Mouse (Mus musculus): Measurements from ENCODE around the gene Tmc6. TPM values are rescaled to one million over a fixed set of nuclear protein-coding genes. Genes with fewer than 3 reads are reported as not detected.

The Tmc6 gene
- polyA plus RNA-seq, 1 experiment from 2014 or later, result 9.5 TPM

DNA sequence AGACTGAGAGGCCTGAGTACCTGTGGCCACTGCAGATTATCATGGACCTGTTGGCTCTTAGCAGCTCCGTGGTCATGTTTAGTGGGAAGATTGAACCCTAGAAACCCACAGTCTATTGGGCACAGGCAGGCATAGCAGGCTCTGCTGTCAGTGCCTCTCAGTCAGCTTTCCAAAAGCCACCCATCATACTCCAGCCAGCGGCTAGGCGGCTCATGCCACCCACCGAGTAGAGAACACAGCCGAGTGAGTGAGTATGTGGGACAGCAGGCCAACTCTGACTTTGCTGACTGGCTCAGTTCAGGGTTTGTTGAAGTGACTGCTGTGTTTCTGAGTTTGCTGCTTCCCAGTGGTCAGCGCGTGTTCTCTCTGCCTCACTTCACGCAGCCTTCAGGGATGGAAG, 39.8 kb downstream of the Tmc6 start:
- no peak overlapping the region for H3K4me3 ChIP-seq (ENCODE audit: low read depth, low read length)
- no peaks in the 10 kb centered on the region for H3K4me1 ChIP-seq (replicated peaks; ENCODE audit: control insufficient read depth, insufficient read depth, low read length)
- H3K4me2 ChIP-seq (replicated peaks; ENCODE audit: low read depth, low read length), result no peak overlapping the region
- H3K27ac ChIP-seq (ENCODE audit: low read depth, low read length), result no peak overlapping the region
- H3K9me3 ChIP-seq (ENCODE audit: control insufficient read depth, low read length), result no peaks in the 10 kb centered on the region
- peaks cover 14% of the 10 kb centered on the region for H3K36me3 ChIP-seq (ENCODE audit: control insufficient read depth, insufficient read depth, low read length)
- H3K27me3 ChIP-seq (ENCODE audit: control insufficient read depth, insufficient read depth, low read length), result no peaks in the 10 kb centered on the region
- WGBS, result 83% methylated on average over 8 of the region's 8 CpGs
- no peak overlapping the region for H3K9ac ChIP-seq (ENCODE audit: low read depth, low read length)
- no peak for ATAC-seq (ENCODE audit: low FRiP score)
- DNase-seq (ENCODE audit: low spot score), result no peak

DNA sequence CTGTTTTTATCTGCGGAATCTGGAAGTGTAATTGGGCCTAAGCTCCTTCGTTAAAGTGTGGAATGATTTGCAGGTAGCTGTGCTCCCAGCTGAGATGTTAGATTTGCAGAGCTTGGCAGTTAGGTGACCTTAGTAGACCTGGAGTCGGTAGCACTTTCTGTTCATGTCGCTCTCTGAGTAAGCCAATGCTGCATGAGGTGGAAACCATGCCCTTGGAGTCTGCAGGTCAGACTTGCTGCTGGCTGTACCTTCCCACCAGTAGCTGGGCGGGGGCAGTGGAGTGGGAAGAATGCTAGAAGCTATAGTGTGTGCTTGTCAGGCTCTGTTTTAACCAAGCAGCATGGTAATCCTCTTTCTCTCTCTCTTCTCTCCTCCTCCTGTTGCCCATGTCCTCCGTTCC, 40.9 kb downstream of the Tmc6 start:
- Histone ChIP-seq H3K4me2 (replicated peaks; ENCODE audit: low read depth, low read length) (no peak overlapping the region), H3K36me3 (ENCODE audit: control insufficient read depth, insufficient read depth, low read length) (peaks cover 17% of the 10 kb centered on the region), H3K4me1 (replicated peaks; ENCODE audit: control insufficient read depth, insufficient read depth, low read length) (no peaks in the 10 kb centered on the region), H3K9me3 (ENCODE audit: control insufficient read depth, low read length) (no peaks in the 10 kb centered on the region), H3K4me3 (ENCODE audit: low read depth, low read length) (no peak overlapping the region), H3K9ac (ENCODE audit: low read depth, low read length) (no peak overlapping the region), H3K27me3 (ENCODE audit: control insufficient read depth, insufficient read depth, low read length) (no peaks in the 10 kb centered on the region), H3K27ac (ENCODE audit: low read depth, low read length) (no peak overlapping the region)
- 87% methylated on average over 6 of the region's 6 CpGs for WGBS
- DNase-seq (ENCODE audit: low spot score), result no peak
- ATAC-seq (ENCODE audit: low FRiP score), result no peak

DNA sequence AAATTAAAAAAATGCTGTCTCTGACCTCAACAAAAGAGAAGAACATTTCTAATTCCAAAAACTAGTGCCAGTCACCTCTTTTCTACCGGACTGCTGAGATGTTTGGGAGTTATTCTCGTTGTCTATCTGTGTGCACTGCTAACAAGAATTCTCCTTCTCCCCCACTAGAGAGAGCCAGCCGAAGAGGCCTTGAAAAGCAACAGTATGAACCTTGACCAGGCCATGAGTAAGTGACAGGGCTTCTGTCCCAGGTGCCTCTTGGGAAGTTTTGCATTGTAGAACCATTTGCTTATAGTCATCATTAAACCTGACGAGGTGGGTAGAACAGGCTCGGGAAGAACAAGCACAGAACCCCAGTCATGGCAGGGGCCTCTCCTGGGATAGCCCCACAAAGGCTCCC, 43.9 kb downstream of the Tmc6 start:
- Histone ChIP-seq H3K36me3 (ENCODE audit: control insufficient read depth, insufficient read depth, low read length) (peaks cover 16% of the 10 kb centered on the region), H3K9me3 (ENCODE audit: control insufficient read depth, low read length) (no peaks in the 10 kb centered on the region), H3K27me3 (ENCODE audit: control insufficient read depth, insufficient read depth, low read length) (no peaks in the 10 kb centered on the region), H3K9ac (ENCODE audit: low read depth, low read length) (no peak overlapping the region), H3K4me2 (replicated peaks; ENCODE audit: low read depth, low read length) (no peak overlapping the region), H3K4me1 (replicated peaks; ENCODE audit: control insufficient read depth, insufficient read depth, low read length) (no peaks in the 10 kb centered on the region), H3K27ac (ENCODE audit: low read depth, low read length) (no peak overlapping the region), H3K4me3 (ENCODE audit: low read depth, low read length) (no peak overlapping the region)
- DNase-seq (ENCODE audit: low spot score), result no peak
- 95% methylated on average over 5 of the region's 5 CpGs for WGBS
- no peak for ATAC-seq (ENCODE audit: low FRiP score)

DNA sequence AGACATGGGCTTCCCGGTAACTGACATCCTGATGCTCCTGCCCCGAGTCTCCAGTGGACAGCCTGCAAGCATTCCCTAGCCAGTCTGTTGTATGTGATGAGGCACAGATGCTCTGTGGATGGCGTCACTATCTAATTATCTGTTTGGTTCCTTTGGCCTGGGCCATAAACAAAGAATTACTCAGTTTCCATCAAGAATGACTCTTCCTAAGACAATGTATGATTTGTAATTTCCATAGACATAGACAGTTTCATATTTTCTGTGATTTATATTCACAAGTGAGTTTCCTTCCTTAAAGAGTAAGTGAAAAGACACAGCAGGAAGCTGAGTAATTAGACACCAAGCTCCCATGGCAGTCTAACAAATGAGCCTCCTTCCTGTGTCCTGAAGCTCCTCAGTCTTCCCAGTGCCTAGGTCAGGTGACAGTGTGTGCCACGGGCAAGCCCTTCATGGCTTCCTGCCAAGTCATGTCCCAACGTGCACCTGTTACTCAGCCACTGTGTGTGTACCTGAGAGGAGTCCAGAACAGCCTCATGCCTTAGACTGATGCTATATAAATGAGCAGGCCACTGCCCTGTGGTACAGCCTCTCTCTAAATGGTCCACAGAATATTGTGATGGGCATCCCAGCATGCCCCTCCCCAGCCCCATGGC, 45.8 kb downstream of the Tmc6 start:
- Histone ChIP-seq H3K4me1 (replicated peaks; ENCODE audit: control insufficient read depth, insufficient read depth, low read length) (no peaks in the 10 kb centered on the region), H3K27ac (ENCODE audit: low read depth, low read length) (no peak overlapping the region), H3K27me3 (ENCODE audit: control insufficient read depth, insufficient read depth, low read length) (no peaks in the 10 kb centered on the region), H3K4me2 (replicated peaks; ENCODE audit: low read depth, low read length) (no peak overlapping the region), H3K36me3 (ENCODE audit: control insufficient read depth, insufficient read depth, low read length) (peaks cover 5% of the 10 kb centered on the region), H3K9me3 (ENCODE audit: control insufficient read depth, low read length) (no peaks in the 10 kb centered on the region), H3K4me3 (ENCODE audit: low read depth, low read length) (no peak overlapping the region), H3K9ac (ENCODE audit: low read depth, low read length) (no peak overlapping the region)
- DNase-seq (ENCODE audit: low spot score) (no peak), ATAC-seq (ENCODE audit: low FRiP score) (no peak)
- WGBS, result 76% methylated on average over 5 of the region's 5 CpGs

DNA sequence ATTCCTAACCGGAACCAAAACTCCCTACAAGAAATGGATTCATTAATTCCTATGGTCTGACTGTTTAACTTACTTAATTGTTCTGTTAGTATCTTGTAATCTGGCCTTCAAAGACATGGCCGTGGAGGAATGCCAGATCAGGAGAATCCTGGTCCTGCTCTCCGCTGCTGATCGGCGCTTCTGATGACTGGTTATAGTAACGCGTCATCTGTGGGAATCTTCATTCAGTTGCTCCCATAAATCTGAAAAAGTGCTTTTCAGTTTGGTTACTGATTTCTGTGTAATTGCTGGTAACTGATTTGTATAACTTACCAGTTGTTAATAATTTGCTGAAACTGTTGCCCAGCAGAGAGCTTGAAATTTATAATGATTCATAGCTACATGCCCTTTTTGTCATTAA, 50.5 kb downstream of the Tmc6 start:
- no peaks in the 10 kb centered on the region for H3K9me3 ChIP-seq (ENCODE audit: control insufficient read depth, low read length)
- no peak overlapping the region for H3K4me3 ChIP-seq (ENCODE audit: low read depth, low read length)
- H3K36me3 ChIP-seq (ENCODE audit: control insufficient read depth, insufficient read depth, low read length), result peaks cover 5% of the 10 kb centered on the region
- H3K9ac ChIP-seq (ENCODE audit: low read depth, low read length), result no peak overlapping the region
- H3K27ac ChIP-seq (ENCODE audit: low read depth, low read length), result no peak overlapping the region
- DNase-seq (ENCODE audit: low spot score), result no peak
- H3K27me3 ChIP-seq (ENCODE audit: control insufficient read depth, insufficient read depth, low read length), result no peaks in the 10 kb centered on the region
- no peak overlapping the region for H3K4me2 ChIP-seq (replicated peaks; ENCODE audit: low read depth, low read length)
- H3K4me1 ChIP-seq (replicated peaks; ENCODE audit: control insufficient read depth, insufficient read depth, low read length), result no peaks in the 10 kb centered on the region
- no peak for ATAC-seq (ENCODE audit: low FRiP score)
- WGBS, result 95% methylated on average over 7 of the region's 7 CpGs

DNA sequence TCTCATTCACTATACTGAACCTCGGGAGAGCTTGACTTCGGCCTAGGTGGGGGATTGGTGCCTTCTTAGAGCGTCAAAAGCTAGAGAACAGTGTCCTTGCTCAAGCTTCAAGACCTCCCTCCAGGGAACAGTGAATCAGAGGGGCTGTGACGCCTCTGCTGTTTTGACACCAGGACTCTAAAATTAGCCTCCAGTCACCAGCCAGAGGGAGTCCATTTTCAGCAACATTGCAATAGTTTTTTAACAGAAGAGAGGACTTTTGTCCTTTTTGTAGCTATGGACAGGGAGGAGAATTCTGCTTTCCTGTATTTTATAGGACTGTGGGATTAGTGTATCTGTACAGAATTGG, 51.5 kb downstream of the Tmc6 start:
- ATAC-seq (ENCODE audit: low FRiP score) (no peak), DNase-seq (ENCODE audit: low spot score) (no peak)
- peaks cover 2% of the 10 kb centered on the region; the same call in 1 of the 2 replicates for H3K36me3 ChIP-seq (ENCODE audit: control insufficient read depth, insufficient read depth, low read length)
- H3K27me3 ChIP-seq (ENCODE audit: control insufficient read depth, insufficient read depth, low read length), result no peaks in the 10 kb centered on the region
- no peak overlapping the region for H3K27ac ChIP-seq (ENCODE audit: low read depth, low read length)
- 84% methylated on average over 4 of the region's 4 CpGs for WGBS
- H3K4me3 ChIP-seq (ENCODE audit: low read depth, low read length), result no peak overlapping the region
- H3K4me2 ChIP-seq (replicated peaks; ENCODE audit: low read depth, low read length), result no peak overlapping the region
- H3K9me3 ChIP-seq (ENCODE audit: control insufficient read depth, low read length), result no peaks in the 10 kb centered on the region
- H3K9ac ChIP-seq (ENCODE audit: low read depth, low read length), result no peak overlapping the region
- H3K4me1 ChIP-seq (replicated peaks; ENCODE audit: control insufficient read depth, insufficient read depth, low read length), result no peaks in the 10 kb centered on the region

DNA sequence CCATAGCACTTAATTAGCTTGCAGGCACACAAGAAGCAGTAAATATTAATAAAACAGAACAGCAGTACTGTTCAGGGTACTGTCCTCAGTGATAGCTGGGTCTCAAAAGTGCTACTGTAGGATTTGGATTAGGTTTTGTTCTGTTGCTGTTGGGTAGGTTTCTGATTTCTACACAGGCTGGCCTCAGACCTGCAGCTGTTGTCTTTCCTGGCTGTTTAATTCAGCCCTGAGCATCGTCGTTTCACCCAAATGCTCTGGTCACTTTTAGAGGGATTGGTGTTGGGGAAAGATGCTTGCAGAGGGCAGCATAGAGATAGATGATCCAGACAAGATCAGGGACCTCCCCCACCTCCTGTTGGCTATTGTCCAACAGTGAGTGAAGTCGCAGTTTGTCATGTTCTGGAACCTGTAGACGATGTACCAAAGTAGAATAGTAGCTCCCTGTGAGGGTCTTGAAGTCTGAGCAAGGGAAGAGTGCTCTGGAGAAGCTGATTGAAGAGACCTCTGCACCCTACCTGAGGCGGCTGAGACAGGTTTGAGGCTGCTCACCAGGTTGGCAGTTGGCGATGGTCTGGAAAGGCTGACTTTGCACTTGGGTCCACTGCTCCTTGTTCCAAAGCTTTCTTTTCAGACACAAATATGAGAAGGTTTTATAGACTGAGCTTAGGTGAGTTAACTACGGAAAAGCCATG, 52.1 kb downstream of the Tmc6 start:
- Histone ChIP-seq H3K4me3 (ENCODE audit: low read depth, low read length) (no peak overlapping the region), H3K4me1 (replicated peaks; ENCODE audit: control insufficient read depth, insufficient read depth, low read length) (no peaks in the 10 kb centered on the region), H3K27ac (ENCODE audit: low read depth, low read length) (no peak overlapping the region), H3K9me3 (ENCODE audit: control insufficient read depth, low read length) (no peaks in the 10 kb centered on the region), H3K4me2 (replicated peaks; ENCODE audit: low read depth, low read length) (no peak overlapping the region), H3K9ac (ENCODE audit: low read depth, low read length) (no peak overlapping the region), H3K27me3 (ENCODE audit: control insufficient read depth, insufficient read depth, low read length) (no peaks in the 10 kb centered on the region), H3K36me3 (ENCODE audit: control insufficient read depth, insufficient read depth, low read length) (peaks cover 2% of the 10 kb centered on the region; the same call in 1 of the 2 replicates)
- DNase-seq (ENCODE audit: low spot score) (no peak), ATAC-seq (ENCODE audit: low FRiP score) (no peak)
- WGBS, result 88% methylated on average over 7 of the region's 7 CpGs

DNA sequence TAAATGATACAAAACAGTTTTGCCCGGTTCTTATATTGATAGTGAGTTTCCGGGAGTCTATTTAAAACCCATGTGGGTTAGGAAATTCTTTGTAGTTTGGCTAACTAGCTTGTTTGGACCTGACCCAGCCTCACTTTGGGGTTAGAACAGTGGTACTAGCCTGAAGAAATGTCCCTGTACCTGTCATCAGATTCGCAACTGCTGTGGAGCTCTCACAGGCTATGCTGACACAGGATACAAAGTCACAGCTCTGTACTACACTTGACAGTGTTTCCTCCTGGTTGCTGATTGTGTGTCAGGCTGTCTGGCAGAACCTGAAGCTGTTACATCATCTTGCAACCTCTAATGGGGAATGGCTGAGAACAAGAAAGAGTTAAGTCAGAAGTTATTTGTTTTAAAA, 52.7 kb downstream of the Tmc6 start:
- Histone ChIP-seq H3K27me3 (ENCODE audit: control insufficient read depth, insufficient read depth, low read length) (no peaks in the 10 kb centered on the region), H3K9me3 (ENCODE audit: control insufficient read depth, low read length) (no peaks in the 10 kb centered on the region), H3K4me1 (replicated peaks; ENCODE audit: control insufficient read depth, insufficient read depth, low read length) (no peaks in the 10 kb centered on the region), H3K4me3 (ENCODE audit: low read depth, low read length) (no peak overlapping the region), H3K9ac (ENCODE audit: low read depth, low read length) (no peak overlapping the region), H3K4me2 (replicated peaks; ENCODE audit: low read depth, low read length) (no peak overlapping the region), H3K36me3 (ENCODE audit: control insufficient read depth, insufficient read depth, low read length) (peaks cover 2% of the 10 kb centered on the region; the same call in 1 of the 2 replicates), H3K27ac (ENCODE audit: low read depth, low read length) (no peak overlapping the region)
- ATAC-seq (ENCODE audit: low FRiP score), result no peak
- no peak for DNase-seq (ENCODE audit: low spot score)
- 90% methylated on average over 3 of the region's 3 CpGs for WGBS

DNA sequence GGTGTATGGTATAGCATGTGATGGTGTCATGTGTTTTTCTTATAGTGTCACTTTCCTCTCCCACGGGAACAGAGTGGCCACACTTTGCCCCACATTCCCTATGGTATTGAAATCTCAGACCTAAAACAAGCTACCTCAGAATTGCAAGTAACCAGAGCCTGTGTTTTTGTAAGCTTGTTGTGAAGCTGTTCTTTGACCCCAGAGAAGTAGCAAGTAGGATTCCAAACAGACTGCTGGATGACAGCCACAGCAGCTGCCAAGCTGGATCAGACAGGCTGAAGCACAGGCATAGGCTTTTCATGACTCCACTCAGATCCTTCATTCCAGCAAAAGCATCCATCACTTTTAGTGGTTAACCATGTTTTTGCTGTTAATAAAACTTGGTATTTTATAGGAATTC, 53.2 kb downstream of the Tmc6 start:
- H3K36me3 ChIP-seq (ENCODE audit: control insufficient read depth, insufficient read depth, low read length), result peaks cover 2% of the 10 kb centered on the region; the same call in 1 of the 2 replicates
- no peak overlapping the region for H3K4me3 ChIP-seq (ENCODE audit: low read depth, low read length)
- no peaks in the 10 kb centered on the region for H3K4me1 ChIP-seq (replicated peaks; ENCODE audit: control insufficient read depth, insufficient read depth, low read length)
- H3K4me2 ChIP-seq (replicated peaks; ENCODE audit: low read depth, low read length), result no peak overlapping the region
- no peaks in the 10 kb centered on the region for H3K27me3 ChIP-seq (ENCODE audit: control insufficient read depth, insufficient read depth, low read length)
- ATAC-seq (ENCODE audit: low FRiP score) (no peak), DNase-seq (ENCODE audit: low spot score) (no peak)
- H3K27ac ChIP-seq (ENCODE audit: low read depth, low read length), result no peak overlapping the region
- H3K9ac ChIP-seq (ENCODE audit: low read depth, low read length), result no peak overlapping the region
- no peaks in the 10 kb centered on the region for H3K9me3 ChIP-seq (ENCODE audit: control insufficient read depth, low read length)
- WGBS, result 76% methylated on average over 1 of the region's 1 CpGs

Measured in hindbrain, embryonic 11.5 days (tissue).